Mouse (Mus musculus): ENCODE results near the gene Cpne4.

Gene Cpne4

DNA sequence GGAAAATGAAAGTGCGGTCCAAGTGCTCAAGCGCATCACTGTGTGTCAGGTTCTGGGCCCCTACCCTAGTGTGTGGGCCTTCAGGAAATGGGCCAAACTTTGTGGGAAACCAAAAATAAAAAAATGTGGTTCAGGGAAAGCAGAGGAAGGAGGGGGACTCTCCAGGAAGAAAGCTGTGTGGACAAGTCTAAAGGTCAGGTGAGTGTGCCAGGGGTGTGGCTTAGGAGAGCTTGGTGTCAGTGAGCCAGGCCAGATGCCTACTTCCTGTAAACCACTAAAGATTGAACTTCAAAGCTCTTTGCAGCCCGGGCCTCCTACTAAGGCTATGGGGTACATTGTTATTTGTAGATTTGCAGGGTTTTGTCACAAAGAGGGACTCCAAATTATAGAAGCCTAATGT is 327.1 kb downstream of the Cpne4 start:
- DNase-seq (ENCODE audit: low read depth, low spot score): no peak

DNA sequence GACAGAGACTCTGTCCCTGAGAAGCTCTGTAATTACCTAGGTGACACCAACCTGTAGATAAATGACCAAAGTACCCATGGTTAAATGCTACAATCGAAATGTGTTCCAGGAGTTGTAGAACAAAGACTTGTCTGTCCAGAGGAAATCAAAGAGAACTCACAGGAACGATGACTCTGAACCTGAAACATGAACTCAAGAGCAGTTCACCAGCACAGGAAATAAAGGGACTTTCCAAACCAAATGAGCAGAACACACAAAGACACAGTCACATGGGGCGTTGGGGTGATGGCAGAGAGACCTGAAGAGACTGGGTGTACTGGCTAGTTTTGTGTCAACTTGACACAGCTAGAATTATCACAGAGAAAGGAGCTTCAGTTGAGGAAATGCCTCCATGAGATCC is 329.9 kb downstream of the Cpne4 start:
- no peak for DNase-seq (ENCODE audit: low read depth, low spot score)

DNA sequence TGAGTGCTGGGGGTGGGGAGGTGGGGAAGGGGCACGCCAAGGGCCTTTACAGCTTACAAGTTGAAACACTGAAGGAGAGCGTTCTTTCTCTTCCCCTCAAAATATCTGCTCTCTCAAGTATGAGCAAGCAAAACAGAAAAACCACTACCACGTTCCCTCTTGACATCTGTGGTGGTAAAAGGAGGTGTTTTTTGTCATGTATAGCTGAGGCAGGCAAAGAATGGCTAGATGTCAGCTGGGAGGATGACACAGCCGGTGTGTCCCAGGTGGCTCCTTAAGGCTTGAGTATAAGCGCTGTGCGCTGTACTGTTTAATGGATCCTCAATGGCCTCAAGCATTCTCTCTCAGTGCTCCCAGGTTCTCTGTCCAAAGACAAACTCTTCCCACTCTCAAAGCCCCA is 331.5 kb downstream of the Cpne4 start:
- DNase-seq (ENCODE audit: low read depth, low spot score): no peak

DNA sequence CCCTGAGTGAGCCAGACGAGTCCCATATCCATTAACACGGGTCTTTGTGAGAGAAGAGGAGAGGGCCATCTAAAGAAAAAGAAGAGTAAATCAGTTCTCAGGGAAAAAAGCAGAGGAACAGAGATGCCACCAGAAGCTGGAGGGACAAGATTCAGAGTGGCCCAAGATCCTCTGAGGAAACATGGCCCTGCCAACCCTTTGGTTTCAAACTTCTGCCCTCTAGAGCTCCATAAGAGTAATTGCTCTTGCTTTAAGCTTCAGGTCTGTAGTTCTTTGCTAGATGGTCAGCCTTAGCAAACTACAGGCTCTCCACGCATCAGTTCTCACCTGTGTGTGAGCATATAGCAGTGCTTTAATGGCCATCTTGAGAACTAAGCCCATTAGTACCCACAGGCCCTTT is 343.4 kb downstream of the Cpne4 start:
- DNase-seq (ENCODE audit: low read depth, low spot score): no peak

DNA sequence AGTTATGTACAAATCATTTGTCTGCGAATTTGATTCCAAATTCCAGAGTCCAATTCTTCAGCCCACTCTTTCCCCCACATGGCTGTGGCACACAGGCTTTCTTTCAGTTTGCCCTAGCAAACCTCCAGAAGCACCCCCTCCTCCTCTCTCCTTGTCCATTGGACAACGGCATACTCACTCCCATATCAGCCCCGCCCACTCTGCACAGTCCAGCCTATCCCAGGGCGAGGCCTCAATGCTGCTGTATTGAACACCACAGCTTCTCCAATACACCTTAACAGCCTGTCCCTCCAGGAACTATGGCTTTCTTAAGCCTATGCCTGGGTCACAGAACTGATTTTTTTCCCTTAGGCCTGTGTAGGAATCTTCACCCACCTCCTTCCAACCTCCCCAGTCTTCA is 348.3 kb downstream of the Cpne4 start:
- no peak for DNase-seq (ENCODE audit: low read depth, low spot score)

DNA sequence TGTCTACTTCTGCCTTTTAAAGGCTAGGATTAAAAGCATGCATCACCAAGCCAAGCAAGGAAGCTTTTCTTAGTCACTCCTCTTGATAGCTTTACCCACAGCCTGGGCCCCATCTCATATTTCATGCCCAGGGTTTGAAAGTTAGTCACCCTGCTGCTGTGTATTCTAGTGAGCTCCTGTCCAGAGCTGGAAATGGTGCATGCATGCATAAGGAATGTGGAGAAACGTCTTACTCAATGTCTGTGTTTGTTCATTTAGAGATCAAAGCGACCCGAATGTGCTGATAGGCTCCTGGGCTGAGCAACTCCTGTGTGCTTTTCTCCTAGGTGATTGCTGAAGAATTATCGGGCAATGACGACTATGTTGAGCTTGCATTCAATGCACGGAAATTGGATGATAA is 354.0 kb downstream of the Cpne4 start:
- no peak for DNase-seq (ENCODE audit: low read depth, low spot score)

DNA sequence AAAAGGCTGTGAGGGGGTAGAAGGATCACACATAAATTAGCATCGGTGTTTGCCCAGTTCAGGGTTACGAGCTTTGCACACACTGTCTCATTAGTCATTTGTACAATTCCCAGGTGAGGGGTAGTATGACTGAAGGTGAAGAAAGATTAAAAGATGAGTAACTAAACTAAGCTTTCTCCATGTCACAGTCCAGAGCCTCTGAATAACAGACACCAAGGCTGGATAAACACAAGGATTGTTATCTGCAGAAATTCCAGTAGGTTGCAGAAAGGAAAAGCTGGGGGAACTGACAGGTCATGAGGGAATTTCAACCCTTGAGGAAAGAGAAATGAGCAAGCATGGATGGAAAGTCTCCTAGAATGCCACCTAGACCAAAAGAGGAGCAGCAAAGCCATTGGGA is 354.7 kb downstream of the Cpne4 start:
- no peak for DNase-seq (ENCODE audit: low read depth, low spot score)

DNA sequence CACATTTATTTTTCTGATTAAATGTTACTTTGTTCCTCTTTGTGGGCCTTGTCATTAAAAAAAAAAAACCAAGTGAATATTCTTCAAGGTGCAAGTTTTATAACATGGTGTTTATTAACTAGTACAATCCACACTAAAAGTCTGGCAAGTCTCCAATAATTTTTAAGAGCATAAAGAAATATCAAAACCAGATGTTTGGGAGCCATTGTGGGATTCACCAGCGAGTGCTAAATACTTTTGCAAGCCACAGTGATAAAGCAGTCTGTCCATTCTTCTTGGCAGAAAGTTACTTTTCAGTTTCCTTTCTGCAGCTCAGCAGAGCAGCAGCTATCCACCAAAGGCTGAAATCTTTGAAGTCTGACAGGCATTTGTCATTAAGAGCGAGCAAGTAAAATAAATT is 365.6 kb downstream of the Cpne4 start:
- DNase-seq (ENCODE audit: low read depth, low spot score): no peak

DNA sequence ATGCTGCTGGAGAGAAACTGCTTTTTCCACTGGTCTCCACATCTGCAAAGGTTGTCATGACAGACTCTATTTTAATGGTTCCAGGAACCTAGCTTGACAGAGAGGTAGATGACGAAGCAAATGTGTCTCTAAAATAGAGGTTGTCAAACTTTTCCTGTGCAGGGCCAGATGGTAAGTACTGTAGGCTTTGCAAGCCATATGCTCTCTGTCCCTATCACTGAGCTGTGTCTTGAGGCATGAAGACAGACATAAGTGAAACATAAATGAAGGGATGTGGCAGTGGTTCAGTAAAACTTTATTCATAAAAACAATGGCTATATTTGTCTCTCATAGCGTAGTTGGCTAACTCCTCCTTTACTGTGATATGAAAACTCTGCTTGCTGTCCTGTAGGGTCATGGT is 366.2 kb downstream of the Cpne4 start:
- DNase-seq (ENCODE audit: low read depth, low spot score): no peak

DNA sequence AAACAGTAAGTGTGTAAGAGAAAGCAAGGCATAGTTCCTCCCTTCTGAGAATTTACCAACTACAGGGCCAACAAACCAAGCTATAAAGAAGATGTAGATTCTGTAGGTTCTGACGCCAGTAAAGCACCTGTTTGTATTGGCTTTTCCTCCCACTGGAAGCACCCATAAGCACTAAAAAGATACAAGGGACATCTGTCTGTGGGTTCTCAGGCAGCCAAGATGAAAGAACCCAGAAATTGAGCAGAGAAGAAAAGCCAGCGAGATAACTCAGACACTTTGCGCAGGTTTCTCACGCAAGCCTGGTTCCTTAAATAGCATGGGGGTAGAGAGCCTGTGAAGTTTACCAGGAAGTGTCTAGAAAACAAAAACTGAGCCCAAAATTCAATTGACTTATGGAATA is 374.1 kb downstream of the Cpne4 start:
- DNase-seq (ENCODE audit: low read depth, low spot score): no peak

DNA sequence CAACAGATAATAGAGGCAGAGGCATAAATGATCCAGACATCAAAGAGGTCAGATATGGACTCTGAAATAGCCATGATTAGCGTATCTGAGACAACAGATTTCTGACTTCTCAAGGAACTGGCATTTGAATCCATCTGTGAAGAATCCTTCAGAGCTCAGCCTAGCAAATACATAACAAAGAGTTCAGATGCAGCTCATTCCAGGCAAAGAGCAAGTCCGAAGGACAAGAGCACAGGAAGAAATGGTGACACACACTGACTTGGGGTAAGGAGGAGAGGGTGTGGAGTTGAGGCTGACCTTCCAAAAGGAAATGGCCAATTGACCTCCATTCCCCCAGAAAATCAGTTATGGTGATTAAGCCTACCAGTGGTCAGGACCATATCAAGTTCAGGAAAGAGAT is 375.0 kb downstream of the Cpne4 start:
- DNase-seq (ENCODE audit: low read depth, low spot score): no peak

DNA sequence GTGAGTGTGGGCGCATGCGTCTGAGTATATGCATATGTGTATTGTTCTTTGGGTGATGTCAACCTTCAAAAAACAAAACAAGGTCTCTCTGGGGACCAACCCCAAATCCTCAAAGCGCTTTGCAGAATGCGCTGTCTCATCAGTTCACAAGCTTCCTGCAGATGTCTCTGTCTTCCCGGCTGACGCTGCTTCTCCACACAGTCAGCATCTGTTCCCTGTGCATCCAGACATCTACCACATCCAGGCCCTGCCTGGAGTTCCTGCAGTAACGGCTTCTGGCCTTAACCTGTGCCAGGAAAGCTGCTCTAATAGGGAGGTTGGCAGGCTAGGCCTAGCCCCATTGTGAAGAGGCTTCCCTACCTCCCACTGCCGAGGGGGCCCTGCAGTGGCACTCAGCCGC is 381.7 kb downstream of the Cpne4 start:
- no peak for DNase-seq (ENCODE audit: low read depth, low spot score)

DNA sequence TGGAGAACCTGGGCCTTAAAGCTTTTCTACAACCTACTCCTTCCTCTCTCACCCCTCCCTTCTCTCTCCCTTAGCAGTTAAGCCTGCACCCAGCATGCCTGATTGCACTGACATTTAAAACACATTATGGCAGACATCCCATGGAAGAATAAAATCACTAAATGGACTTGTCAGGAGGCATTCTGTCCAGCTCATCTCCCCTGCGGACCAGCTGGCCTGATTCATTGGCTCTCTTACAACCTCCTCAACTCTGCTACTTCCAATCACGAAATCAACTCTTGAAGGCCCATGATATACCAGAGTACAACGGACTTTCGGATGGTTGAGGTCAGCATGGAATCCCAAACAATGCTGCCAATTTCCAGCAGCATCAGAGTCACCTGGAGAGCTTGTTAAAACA is 393.3 kb downstream of the Cpne4 start:
- DNase-seq (ENCODE audit: low read depth, low spot score): no peak

DNA sequence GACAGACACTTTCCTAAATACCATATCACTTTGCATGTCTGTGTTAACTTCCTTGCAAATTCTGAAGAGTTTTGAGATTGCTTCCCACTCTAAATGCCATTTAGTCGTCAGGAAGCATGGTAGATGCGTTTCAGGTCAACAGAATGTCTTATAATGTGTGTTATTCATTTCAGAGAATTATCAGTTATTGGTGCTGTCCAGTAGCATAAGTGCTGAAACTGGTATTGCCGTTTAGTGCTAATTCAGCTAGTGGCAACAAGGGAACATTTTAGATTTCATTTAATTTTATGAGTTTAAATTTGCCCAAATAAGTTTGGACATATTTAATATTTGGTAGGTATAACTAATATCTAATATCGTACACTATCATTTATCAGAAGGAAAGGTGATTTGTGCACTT is 403.5 kb downstream of the Cpne4 start:
- DNase-seq (ENCODE audit: low read depth, low spot score): peak; percentile 4

DNA sequence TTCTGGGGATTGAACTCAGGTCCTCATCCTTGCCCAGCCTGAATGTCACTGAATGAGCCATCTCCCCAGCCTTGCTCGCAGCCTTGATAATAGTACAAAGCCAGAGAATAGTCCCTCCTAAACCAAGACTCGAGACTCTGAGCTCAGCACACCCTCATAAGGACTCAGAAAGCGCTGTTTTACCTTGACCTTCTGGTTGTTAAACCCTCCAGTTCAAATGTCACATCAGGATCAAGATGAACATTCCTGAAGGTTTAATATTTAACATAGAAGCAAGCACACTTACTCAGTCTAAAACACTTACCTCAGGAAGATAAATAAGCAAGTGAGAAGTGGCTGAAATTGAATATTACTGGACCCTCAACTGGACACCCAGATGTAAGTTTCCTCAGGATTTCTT is 405.1 kb downstream of the Cpne4 start:
- DNase-seq (ENCODE audit: low read depth, low spot score): no peak

DNA sequence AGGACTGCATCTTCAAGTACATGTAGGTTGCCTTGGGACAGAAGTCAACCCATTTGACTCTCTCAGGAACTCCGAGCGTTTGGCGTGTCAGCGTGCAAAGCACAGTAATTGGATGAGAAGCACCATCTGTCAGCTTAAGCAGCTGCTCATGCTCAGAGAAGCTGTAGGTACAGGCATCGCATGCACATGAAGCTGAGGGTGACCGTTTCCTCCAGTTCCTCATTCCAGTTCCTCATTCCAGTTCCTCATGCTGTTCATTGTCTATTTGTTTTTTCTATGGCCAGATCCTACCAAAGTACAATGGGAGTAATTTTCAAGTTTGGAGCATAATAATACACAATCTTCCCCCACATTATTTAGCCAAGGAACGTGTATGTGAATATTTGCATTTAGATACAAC is 425.7 kb downstream of the Cpne4 start:
- no peak for DNase-seq (ENCODE audit: low read depth, low spot score)

DNA sequence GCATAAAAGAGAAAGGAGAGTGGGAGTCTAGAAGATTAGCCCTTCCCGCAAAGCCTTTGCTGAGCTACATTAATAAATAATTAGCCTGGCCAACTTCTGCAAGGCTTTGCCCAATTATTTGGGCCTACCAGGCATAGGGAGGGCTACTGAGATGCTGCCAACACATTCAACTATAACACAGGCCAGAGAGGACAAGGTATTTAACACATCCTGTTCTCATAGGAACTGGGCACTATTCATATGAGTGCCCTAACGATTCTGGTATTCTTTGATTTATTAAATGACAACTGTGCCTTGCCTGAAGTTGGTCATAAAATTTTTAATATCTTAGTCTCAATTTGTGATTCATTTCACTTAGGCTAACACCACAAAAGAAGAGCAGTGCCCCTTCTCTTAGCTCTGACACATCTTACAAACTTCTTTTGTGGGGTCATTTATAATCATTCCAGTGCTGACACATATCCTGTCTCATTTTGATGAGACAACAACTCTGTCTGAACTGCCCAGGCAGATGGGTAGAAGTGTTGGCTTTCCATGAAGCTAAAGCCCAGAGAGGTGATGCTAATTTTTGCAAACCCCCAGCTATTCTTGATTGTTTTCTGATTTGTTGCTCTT is 435.0 kb downstream of the Cpne4 start:
- no peak for DNase-seq (ENCODE audit: low read depth, low spot score)

DNA sequence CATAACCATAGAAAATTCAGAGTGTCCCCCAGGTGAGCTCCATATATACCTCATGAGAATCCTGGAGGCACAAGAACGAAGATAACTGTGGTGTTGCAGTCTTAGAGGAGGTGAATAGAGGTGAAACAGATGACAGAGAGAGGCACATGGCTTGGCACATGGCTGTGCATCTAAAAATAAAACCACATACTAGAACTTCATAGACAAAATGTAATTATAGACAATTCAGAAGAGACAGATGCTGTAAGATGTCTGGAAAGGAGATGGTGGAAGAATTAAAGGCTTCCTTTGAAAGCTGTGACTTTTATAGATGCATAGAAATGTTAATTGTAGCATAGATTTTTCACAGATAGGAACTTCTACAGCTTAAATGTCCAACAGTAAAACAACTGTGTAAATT is 451.1 kb downstream of the Cpne4 start:
- DNase-seq (ENCODE audit: low read depth, low spot score): no peak

DNA sequence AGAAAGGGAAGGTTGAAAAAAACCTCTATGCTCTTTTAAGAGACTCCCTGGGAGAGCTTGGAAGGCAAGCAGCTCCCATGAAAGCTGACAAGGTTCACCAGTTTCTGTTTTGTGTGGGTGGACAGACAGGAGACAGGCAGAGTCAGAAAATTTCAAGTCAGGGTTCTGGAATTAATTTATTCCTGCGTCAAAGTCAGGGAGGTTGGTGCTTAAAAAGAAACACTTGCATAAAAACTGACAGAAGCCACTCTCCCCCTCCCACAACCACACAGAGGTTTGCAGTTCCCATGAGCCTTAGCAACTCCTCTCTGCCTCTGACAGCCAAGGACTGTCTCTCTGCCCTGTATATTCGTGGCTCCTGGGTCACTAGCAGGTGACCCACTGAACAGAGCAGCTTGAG is 463.6 kb downstream of the Cpne4 start:
- DNase-seq (ENCODE audit: low read depth, low spot score): no peak

DNA sequence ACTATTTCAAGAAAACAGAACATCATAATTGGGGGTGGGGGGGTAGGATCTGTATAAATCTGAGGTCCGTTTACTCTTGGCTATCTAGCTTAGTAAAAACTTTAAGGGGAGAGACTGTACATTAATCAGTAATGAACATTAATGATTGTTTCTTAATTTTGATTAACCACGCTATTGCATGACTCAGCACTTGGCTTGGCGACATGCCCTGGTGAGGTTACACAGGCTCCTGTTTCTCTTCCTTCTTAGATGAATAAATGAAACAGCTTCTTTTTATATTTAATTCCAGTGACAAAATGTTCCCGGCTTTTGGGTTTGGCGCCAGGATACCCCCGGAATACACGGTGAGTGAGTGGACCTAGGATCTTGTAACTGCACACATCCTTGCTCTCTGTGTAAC is 471.1 kb downstream of the Cpne4 start:
- no peak for DNase-seq (ENCODE audit: low read depth, low spot score)

DNA sequence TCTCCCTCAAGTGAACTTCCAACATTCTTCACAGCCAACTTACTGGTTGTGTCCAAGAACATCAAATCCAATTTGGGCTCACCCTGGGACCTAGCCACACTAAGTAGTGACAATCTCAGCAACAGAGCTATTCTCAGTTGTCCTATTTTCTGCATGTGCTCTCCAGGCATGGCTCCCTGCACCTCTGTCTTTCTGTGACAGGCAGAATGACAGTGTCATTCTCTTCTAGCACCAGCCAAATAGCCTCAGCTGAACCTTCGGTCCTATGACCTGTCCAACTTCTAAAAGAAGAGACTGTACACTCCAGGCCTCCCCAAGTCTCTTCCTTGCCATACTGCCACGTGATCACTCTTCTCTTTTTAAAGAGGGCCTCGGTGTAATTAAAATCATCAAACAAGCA is 481.2 kb downstream of the Cpne4 start:
- DNase-seq (ENCODE audit: low read depth, low spot score): no peak

DNA sequence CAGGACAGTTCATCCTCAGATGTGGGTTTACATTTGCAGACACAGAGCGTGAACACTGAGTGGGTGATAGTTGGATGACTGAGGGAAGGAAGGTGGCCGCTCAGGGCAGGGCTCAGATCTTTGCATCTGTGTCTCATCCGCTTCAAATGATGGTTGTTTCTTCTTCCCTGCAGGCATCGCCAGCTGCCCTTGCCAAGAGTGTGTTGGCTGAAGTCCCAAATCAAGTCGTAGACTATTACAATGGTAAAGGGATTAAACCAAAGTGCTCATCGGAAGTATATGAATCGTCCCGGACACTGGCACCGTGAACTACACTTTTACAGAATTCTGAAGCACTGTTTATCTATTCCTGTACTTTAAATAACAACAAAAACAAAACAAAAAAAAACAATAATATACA is 485.5 kb downstream of the Cpne4 start:
- DNase-seq (ENCODE audit: low read depth, low spot score): no peak

DNA sequence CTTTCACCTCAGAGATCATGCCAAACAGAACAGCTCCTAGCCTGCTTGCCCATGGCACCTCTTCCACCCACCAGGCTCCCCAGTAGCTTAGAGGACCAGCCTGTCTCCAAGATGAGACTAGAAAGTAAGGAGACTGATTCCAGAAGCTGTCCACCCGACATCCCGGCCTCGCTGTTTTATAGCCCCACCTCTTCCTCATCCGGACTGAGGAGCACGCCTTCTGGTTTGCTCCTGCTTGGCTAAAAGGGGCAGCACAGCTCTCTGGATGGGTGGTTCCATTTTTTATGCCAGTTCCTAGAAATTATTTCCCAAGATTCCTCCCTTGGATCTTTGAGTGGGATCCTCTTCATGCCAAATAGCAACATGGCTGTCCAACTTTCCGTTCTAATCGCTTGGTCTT is 486.6 kb downstream of the Cpne4 start:
- DNase-seq (ENCODE audit: low read depth, low spot score): no peak

DNA sequence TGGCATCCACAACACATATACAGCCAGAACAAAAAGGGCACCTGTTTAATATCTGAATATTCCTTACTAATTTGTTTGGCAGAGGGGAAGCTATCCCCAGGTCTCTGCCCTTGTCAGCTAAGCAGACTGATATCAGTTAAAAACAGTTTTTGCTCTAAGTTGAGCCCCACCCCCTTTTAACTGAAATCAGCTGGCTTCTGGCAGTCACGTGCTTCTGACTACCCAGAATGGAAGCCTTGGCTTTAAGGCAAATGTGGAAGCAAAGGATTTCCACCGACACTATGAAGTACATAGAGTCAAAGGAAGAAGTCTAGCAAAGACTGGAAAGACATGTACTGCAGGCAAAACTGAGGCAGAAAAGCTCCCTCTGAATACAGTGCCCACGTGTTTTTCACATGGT is 490.8 kb downstream of the Cpne4 start:
- no peak for DNase-seq (ENCODE audit: low read depth, low spot score)

DNA sequence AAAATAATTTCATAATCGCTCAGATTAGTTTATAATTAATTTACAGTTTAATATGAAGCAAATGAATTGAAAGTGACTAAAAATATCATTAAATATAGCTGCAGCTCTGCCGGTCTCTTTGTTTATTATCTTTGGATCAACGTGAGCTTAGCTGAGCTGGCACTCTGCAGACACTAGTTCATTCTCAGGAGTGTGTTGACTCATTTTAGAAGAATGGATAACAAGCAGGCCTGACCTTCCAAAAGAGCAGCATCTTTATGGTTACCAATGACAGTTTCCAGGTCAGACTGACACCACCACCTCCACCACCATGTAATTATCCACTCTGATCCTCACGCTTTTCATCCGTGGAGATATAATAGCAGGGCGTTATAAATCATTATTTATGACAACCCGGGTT is 498.9 kb downstream of the Cpne4 start:
- no peak for DNase-seq (ENCODE audit: low read depth, low spot score)

All from embryo, embryonic 11.5 days (tissue).